Mouse (Mus musculus) fibroblast of lung, adult 2 months (primary cell): Measurements from ENCODE around the gene Macrod2.

ENCODE experiments used
- DNase-seq: peaks from one replicate; pipeline ENCODE4 v3.0.0-alpha.2; 2011; ENCODE audit warnings: low read depth

The Macrod2 gene

DNA sequence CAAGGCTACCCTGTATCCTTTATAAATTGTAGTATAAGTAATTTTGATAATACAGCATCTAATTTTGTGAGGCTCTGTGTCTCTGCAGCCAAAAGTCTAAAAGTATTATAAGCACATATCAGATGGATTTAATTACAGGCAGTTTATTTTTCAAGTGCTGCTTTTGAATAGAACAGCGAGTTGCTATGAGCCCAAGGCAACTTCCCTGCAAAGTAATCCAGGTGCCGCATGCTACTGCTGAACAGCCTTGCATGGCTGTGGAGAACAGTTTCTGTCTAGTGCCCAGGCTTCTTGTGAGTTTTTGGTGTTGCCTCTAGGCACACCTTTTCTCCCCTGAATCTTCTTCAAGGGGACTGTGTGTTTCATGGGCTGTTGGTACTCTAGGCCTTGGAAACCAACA lies 517.8 kb downstream of the Macrod2 start:
- DNase-seq, result no peak

DNA sequence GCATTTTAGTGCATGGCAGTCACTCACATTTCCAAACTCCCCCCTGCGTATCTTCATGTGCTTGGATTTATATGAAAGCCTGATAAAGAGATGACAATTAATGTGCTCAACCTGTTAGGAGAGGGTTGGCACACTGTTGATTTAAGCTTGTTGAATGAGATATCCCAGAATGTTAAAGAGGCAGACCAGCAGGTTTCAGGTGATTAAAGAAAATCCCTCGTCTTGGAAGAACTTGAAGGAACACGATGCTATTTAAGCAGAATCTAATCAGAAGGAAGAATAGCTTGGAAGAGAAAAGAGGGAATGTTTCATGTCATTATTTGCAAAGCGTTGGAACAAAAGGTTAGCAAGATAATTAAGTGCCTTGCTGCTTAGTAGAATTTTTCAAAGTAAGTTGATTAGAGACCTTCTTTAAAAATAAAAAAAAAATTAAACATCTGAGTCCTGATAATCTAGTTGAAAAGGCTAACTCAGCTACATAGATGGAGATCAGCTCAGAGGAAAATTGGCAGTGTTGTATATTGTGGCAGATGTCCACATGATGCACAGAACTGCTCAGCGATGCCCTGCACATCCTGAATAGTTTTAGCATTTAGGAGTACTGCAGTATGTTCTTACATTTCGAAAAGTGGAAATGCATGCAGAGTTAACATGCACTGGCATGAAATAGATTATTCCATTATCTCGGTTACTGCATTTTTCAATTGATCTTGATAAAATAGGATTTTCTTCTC lies 518.7 kb downstream of the Macrod2 start:
- DNase-seq, result no peak

DNA sequence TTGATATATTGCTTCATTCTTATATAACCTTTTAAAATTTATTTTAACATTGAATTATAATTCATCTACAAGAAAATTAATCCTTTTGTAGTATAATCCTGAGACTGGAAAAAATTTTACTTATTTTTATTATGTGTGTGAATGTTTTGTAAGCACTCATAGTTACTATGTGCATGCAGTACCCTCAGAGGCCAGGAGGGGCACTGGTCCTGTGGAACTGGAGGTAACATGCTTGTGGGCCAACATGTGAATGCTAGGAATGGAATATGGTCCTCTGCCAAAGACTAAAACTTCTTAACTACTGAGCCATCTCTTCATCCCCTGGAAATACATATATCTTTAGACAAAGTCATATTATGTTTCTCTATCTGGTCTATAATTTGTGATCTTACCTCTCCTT lies 531.8 kb downstream of the Macrod2 start:
- DNase-seq, result no peak

DNA sequence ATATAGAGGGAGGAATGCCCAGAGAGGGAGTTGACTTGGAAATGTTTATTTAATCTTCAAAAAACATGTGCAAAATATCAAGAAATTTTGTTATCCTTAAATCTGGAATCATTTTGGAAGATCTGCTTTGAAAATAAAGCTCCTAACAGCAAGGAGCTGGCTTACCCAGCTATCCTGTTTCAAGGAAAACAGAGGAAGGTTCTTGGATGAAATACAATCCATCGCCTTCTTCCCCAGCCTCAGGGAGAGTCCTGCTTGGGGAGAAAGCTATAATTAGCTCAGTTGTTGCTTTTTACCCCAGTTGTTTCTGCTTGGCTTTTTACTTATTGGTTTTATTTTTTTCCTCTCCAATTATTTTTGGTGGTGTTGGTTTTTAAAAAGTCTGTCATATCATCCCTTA lies 539.4 kb downstream of the Macrod2 start:
- no peak for DNase-seq

DNA sequence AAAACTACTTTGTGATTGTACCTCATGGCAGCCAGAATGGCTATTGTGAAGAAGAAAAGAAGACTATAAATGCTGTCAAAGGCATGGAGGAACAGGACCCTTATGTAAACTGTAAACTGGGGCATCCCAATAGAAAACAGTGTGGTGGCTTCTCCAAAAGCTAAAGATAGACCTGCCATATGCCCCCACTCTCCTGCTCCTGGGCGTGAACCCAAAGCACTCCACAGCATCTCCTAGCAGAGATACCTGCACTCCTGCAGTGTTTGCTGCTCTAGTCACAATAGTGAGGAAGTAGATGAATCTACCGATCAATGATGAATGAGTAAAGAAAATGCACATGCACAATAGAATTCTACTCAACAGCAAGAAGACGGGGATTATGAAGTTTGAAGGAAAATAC lies 554.4 kb downstream of the Macrod2 start:
- no peak for DNase-seq

DNA sequence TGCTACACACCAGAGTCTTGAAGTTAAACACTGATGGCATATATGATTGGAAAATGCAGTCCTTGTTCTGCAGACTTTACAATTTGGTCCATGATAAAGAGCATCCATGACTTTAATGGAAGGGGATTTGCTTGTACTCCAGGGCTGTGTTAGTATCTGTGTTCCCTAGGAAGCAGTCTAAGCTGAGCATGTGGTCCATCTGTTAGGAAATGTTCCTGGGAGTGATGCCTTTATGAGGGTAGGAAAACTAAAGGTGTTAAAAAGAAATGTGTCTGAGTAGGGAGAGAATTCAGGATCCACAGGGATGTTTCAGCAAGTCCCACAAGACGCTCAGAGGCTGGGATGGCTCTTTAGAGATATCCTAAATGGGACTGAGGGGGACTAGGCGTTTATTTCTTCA lies 564.1 kb downstream of the Macrod2 start:
- DNase-seq, result no peak

DNA sequence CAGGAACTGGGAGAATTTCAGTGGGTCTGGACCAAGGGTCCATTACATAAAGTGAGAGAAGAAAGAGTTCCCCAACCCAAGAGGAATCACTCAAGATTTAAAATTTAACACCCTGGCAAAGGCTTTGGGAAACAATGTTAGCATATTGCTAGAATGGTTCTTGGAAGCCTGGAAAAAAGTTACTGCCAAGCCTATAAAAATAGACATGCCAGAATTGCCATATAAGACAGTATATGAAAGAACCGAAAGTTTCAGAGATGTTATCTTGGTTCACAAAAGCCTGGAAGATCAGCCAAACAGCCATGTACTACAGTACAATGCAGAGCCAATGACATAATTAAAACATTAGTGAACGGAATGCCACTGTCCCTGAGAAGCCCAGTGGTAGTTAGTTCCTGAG lies 575.1 kb downstream of the Macrod2 start:
- no peak for DNase-seq

DNA sequence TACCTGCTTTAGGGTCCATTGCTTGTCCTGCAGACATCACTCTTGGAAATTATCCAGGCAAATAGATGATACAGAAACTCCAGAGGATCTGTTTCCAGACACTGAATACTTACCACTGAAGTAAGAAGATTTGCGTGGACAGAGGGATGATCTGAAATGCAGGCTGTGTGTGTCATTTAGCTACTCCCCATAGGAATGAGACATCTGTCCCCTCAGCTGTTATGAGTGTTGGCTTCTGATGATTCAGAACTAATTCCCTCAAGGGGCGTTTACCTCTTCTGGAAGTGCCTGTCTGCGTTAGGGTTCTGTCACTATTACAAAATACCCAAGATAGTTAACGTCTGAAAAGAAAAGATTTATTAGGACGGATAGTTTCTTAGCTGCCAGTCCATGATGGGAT lies 576.7 kb downstream of the Macrod2 start:
- DNase-seq, result no peak

DNA sequence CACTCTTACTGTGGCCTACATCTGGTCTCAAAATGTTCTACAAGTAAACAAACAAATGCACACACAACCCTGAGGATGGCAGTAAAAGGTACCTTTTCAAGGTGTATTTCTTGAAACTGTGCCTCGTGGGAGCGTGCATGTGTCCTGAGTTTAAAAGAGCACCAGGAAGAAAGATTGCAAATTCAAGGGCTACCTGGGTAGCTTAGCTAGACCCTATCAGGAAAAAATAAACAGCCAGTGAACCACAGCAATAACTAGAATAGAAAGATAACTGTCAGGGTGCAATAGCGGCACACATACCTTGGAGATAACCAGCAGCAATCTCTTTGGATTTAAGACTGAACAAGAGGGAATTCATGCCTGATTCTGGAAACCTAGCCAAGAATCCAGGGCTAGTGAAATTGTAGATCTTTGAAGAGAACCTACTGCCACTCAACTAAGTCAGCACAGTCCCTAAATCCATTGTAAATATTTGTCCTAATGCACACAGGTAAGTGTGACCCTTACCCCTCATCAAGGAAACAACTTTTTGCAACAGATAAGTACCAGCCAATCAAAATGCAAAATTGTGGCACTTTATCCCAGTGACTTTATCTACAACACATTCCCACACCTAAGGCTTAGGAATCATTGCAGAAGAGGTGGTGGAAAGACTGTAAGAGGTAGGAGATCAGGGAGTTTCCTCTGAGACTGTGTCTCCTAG lies 590.7 kb downstream of the Macrod2 start:
- DNase-seq, result no peak

DNA sequence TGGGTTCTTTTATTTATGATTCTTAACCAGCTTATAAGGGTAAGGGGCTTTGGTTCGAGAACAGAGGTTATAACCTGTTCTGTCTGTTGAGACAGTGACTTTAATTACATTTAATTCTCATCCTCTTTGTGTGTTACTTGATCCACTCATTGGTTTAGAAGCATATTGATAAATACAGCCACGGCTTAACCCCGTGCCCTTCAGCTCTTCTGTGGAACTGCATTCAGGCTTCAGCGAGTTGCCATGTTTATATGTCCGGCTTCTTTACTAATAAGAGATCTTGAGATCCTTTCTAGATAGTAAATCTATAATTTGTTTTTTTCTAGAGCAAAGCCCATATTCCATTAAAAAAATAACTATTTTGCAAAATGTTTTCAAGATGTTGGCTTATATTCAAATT lies 608.7 kb downstream of the Macrod2 start:
- DNase-seq, result no peak

DNA sequence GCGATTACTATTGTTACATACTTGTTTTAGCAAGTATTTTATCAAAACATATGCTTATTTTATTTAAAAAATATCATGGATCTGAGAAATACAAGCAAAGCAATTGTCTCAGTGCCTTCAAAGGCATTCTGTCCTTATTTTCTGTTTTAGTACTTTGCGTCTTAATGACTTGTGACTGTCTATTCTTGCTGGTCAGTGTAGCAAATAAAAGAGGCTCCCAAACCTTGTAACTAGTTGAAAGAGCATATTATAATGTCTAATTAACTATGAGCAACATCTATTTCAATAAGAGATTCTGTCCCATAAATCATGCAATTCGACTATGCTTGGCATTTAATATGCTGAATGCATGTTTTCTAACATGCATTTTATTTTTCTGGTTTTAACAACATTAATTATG lies 609.2 kb downstream of the Macrod2 start:
- no peak for DNase-seq

DNA sequence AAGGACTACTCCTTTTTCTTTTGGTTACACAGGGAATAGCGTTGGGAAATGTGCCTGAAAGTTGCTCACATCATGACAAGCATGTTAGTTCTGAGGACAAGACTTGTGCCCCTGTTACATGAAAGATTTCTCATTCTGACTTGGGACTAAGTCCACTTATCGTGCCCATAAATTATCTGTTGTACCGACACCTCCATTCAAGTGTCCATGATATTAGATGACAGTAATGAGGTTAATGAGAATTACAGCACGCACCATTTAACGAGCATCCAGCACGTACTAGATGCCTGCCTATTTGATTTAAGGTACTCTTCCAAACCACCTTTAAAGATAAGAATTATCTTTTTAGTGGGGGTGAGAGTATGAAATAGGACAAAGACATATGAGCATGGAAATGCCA lies 610.5 kb downstream of the Macrod2 start:
- DNase-seq, result no peak

DNA sequence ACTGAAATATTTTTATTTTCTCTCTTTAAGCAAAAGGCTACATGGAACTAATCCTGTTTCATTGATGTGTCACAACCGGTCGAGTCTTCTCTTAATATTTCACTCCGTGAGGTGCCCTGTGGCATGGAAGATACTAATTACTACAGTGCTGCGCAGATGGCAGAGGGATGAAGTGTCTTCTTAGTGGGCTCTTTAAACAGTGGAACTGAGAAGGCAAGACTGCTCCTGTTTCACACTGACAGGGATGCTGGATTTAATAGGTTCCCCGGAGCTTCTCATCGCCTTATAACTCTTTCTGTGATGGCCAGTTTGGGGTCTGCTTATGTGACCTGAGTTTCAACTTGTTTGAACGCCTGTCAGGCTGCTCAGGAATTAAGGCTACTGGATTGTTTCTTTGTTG lies 612.6 kb downstream of the Macrod2 start:
- DNase-seq, result no peak

DNA sequence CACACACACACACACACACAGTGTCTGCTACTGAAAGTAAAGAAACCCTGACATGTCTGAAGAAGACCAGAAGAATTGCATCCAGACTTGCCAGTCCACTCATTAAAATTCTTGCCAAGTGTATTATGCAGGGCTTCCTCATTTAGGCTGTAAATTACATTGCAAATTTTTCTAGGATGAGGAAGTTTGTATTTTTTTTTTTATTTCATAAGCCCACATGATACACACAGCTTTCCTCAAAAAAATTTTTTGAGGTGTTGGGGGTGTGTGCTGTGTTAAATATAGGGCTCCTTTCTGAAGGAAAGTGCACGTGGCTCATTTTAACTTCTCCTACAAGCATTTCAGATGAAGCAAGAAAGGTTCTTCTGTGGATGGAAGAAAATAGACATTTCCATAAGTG lies 613.3 kb downstream of the Macrod2 start:
- no peak for DNase-seq

DNA sequence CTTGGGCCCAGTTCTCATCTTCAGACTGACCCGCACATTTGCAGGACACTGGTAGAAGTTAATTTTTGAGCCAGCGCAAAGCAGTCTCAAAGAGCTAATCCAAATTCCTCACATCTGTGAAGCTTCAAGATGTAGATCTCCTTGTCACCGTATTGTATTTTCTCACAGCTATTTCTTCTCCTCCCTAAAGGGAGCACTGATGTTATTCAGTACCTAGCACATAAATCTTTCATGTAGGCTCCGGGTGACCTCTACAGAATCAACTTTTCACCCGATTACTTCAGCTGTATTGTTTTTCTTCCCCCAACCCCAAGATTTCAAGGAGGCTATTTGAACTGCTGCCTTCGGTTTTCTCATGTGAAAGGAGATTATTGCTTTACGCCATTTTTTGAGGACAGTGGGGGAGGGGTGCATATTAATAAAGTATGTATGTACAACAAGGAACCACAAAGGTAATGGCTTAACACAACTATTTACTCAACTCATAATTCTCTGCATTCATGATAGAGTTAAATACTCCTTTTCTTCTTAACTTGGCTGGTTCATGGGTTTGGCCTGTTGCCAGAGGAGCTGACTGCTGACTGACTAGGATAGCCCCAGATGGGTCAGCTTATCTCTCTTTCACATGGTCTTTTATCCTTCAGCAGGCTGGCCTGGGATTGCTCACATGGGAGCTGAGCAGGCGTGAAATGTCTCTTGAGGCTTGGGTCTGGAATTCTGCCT lies 618.5 kb downstream of the Macrod2 start:
- no peak for DNase-seq

DNA sequence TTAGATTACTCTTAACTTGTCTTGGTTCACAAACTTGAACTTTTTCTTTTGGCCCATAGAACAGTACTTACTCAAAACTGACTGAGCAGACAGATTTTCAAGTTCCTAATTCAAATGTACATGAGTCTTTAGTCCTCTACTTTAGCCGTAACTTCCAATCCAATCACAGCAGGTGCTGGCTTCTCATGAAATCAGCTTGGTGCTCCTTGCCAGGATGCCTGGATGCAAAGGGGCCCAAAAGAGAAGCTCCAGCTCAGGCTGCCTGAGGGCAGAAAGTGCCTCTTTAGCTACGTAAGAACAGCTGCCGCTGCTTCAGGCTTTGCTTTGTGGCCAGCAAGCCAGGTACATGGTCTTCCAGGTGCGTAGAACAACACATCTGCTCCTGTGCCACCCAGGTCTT lies 627.9 kb downstream of the Macrod2 start:
- no peak for DNase-seq

DNA sequence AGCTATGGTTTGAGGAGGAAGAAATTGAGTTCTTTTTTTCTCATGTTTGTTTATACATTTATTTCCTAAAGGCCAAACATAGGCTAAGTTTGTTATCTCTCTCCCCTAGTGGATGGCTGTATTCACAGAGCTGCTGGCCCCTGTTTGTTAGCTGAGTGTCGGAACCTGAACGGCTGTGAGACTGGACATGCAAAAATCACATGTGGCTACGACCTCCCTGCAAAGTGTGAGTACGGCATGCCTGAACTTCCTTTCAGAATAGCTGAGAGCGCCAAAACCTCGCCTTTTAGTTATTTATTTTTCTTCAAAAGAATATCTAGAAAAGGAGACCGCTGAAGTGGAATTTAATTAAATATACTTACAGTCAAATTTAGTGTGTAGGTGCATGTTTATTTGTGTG lies 628.8 kb downstream of the Macrod2 start:
- DNase-seq, result no peak

DNA sequence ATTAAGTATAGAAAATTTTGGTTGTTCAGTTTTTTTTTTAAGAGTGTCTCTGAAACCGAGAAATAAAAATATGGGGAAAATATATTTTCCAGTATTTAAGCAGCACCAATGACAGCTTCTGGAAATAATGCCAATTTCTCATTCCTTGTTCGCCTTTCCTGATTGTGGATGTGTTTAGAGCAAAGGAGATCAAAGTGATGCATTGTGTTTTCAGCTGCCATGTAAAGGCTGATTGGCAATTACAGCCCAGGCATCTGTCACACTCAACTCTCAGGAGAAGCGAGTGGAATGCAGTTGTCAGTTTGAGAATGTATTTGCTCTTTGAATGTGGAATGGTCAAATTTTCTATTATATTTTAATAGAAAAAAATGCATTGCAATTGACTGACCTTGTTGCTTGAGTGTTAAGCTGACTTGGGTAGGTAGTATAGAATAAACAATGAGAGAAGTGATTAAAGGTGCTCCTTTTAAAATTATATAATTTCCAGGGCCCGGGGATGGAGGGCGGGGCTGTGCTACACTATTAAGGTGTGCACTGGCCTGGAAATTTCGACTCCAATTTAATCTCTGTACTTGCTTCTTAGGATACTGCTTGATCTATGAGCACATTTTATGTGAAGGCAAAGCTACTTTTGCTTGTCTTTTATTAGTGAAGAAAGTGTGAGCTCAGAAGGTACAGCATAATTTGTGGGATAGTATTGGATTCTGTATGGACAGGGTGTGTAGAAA lies 629.4 kb downstream of the Macrod2 start:
- no peak for DNase-seq

DNA sequence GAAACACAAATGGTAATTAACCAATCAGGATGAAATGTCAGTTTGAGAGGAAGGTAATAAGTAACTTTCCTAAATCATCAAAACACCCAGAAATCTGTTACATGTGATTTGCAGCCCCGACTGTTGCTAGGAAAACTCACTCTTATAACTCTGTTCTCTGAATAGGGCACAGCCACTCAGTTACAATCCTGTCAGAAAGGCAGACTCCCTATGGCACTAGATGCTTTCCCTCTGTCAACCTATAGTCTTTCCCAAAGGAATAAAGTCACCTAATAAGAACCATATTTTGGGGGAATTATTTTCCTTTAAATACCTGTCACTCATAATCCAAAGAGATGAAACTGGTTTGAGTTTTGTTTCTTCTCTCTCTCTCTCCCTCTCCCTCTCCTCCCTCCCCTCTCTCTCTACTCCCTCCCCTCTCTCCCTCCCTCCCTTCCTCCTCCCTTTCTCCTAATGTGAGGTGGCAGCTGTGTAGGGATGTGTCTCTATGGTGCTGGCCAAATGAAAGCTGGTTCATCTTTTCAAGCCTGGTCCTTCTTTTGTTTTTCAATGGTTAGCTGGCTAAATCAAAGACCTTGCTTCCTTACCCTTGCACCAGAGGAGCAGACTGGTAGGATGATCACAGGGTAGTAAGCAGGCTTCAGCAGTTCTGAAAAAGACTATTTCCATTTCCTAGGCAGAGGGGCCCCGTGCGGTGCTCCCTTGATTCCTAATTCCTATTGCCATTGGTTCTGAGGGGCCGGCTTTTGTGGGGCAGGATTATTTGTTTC lies 661.8 kb downstream of the Macrod2 start:
- DNase-seq, result no peak

DNA sequence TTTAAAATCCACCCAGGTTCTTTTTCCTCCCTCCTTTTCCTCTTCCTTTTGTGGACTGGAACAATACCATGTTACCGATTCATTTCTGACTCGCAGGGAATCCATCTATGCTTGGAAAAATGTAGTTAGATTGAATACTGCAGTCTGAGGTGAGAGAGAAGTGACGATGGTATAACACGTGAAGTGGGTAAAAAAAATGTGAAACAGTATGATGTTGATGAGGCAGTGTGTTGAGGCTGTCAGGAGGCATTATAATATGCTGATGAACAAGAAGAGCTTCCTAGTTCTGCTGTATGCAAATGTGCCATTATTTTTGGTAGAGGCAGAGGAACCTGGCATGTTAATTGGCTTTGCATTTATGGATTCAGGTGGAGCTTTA lies 662.3 kb downstream of the Macrod2 start:
- DNase-seq, result no peak

DNA sequence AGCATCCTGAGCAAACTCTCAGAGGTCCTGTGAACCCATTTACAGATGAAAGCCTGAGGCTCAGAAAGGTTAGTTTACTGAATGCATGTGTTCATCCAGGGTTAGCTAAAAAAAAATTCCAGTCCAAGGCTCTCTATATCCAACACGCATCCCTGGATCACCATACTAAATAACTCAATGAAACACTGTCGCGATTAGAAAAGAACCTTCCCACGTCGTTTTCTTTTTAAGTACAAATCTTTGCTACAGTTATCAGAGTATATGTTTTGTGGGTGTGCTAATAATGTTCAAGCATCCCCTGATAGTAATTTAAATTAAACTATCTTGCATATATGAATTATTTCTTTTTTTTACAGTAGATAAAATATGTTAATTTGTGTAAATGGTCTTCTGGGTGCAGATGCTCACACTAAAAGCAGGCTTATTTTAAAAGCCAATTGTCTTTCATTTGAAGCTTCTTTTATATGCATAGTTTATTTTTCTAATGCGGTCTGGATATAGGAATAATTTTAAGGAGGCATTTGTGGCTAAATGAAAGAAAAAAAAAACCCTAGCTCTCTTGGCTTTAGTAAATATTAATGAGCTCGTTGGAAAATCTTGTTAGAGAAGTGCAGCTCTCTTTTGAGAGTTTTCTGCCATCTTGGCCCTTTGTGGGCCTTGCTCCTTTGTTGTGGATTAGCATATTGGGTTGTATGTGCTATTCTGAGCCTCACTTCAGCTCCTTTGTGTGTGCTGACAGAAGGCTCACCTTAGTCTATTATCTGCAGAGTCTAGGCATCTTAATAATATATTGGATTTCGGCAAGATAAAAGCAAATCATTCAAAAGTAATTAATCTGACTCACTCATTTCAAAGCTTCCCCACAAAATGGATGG lies 679.1 kb downstream of the Macrod2 start:
- DNase-seq, result no peak
